Mouse (Mus musculus) heart, postnatal 0 days (tissue): ENCODE measurements around the gene Tgfbr1.

Experiments used
- CTCF ChIP-seq: IDR thresholded peaks from 2 replicates; pipeline ENCODE4 v1.5.1; 2016; ENCODE audit warnings: antibody characterized with exemption, control low read depth, low read depth
- EP300 ChIP-seq: IDR thresholded peaks from 2 replicates; pipeline ENCODE4 v1.6.1; 2016; ENCODE audit warnings: antibody characterized with exemption, low read depth

GRCm38 (mm10) chr4:47399824-47400223 lies 46.8 kb downstream of the Tgfbr1 start:
- peak; percentile 91 for TF ChIP-seq CTCF
- no peak for TF ChIP-seq EP300
